Mouse (Mus musculus) kidney, postnatal 0 days (tissue): ENCODE results near the gene Lemd1. TPM values are rescaled to one million over a fixed set of nuclear protein-coding genes. Genes with fewer than 3 reads are reported as not detected.

Experiments
- ATAC-seq: fragments of 200-750 bp; cut with Nextera tagmentation; replicated peaks from 2 replicates; pipeline ENCODE4 v1.8.0; 2017; ENCODE audit warnings: low read depth, moderate number of reproducible peaks, moderate TSS enrichment, moderate library complexity; ENCODE audit not compliant: low FRiP score
- DNase-seq: peaks from one replicate; pipeline ENCODE4 v3.0.0-alpha.2; 2016; ENCODE audit warnings: low spot score
- H3K27ac ChIP-seq: fragments of 300-500 bp; sonication (generic); 2 replicates; pipeline ENCODE4 v1.5.1; 2014; ENCODE audit warnings: mild to moderate bottlenecking
- H3K27me3 ChIP-seq: fragments of 300-500 bp; sonication (generic); 2 replicates; pipeline ENCODE4 v1.6.1; 2014; ENCODE audit warnings: low read length, mixed read lengths; ENCODE audit not compliant: insufficient read depth
- H3K36me3 ChIP-seq: fragments of 300-500 bp; sonication (generic); 2 replicates; pipeline ENCODE4 v1.6.1; 2014; ENCODE audit warnings: low read length, mixed read lengths; ENCODE audit not compliant: insufficient read depth
- H3K4me1 ChIP-seq: fragments of 300-500 bp; sonication (generic); replicated peaks from 2 replicates; pipeline ENCODE4 v1.6.1; 2014; ENCODE audit warnings: antibody characterized with exemption, low read length, mixed read lengths; ENCODE audit not compliant: insufficient read depth
- H3K4me2 ChIP-seq: fragments of 300-500 bp; sonication (generic); 2 replicates; pipeline ENCODE4 v1.6.1; 2014; ENCODE audit warnings: mild to moderate bottlenecking, low read length, moderate library complexity, mixed read lengths
- H3K4me3 ChIP-seq: fragments of 300-500 bp; sonication (generic); replicated peaks from 2 replicates; pipeline ENCODE4 v1.5.1; 2014; ENCODE audit warnings: low read depth, low read length
- H3K9ac ChIP-seq: fragments of 300-500 bp; sonication (generic); 2 replicates; pipeline ENCODE4 v1.6.1; 2014; ENCODE audit warnings: low read depth, low read length
- H3K9me3 ChIP-seq: fragments of 300-500 bp; sonication (generic); replicated peaks from 2 replicates; pipeline ENCODE4 v1.6.1; 2016; ENCODE audit warnings: low read length, inconsistent platforms, mixed read lengths
- CTCF ChIP-seq: IDR thresholded peaks from 2 replicates; pipeline ENCODE4 v1.5.1; 2016; ENCODE audit warnings: antibody characterized with exemption, low read depth, mild to moderate bottlenecking, moderate library complexity
- WGBS: fragments of 180-500 bp; shearing (Covaris S2); extraction: QIAGEN DNeasy Blood & Tissue Kit; methylation state at CpG from one replicate; pipeline ENCODE4 v1.1.7; 2014; 5-methylcytosine and 5-hydroxymethylcytosine counted together
- polyA plus RNA-seq: library from polyadenylated mRNA; unstranded; fragments of >200 nt; fragmentation: Nextera tagmentation; extraction: Ambion mirVana; gene quantifications from 2 replicates; pipeline ENCODE4 v1.2.1, GENCODE M21; 2015

The Lemd1 gene
- polyA plus RNA-seq, 1 experiment from 2014 or later: 0.37 TPM

- 62% methylated on average over 2 of the region's 2 CpGs for WGBS
- ATAC-seq (no peak), DNase-seq (no peak)
- no peaks in the 10 kb centered on the region for H3K27me3 ChIP-seq
- no peak overlapping the region for H3K27ac ChIP-seq
- H3K4me2 ChIP-seq: no peak overlapping the region
- peaks cover 17% of the 10 kb centered on the region for H3K4me1 ChIP-seq
- H3K4me3 ChIP-seq: no peak overlapping the region
- no peaks in the 10 kb centered on the region for H3K36me3 ChIP-seq
- TF ChIP-seq CTCF: no peak
- H3K9me3 ChIP-seq: no peaks in the 10 kb centered on the region
- no peak overlapping the region for H3K9ac ChIP-seq
These were observed 96.2 kb downstream of the Lemd1 start for GRCm38 (mm10) chr1:132287445-132287844.

GRCm38 (mm10) chr1:132287991-132288451, 96.8 kb downstream of the Lemd1 start:
- Histone ChIP-seq H3K4me3 (no peak overlapping the region), H3K4me2 (no peak overlapping the region), H3K9me3 (no peaks in the 10 kb centered on the region), H3K27me3 (no peaks in the 10 kb centered on the region), H3K4me1 (peaks cover 19% of the 10 kb centered on the region), H3K27ac (no peak overlapping the region), H3K9ac (no peak overlapping the region), H3K36me3 (no peaks in the 10 kb centered on the region)
- TF ChIP-seq CTCF: peak; percentile 38
- 23% methylated on average over 11 of the region's 11 CpGs for WGBS
- ATAC-seq: no peak
- no peak for DNase-seq

- Histone ChIP-seq H3K27me3 (no peaks in the 10 kb centered on the region), H3K36me3 (no peaks in the 10 kb centered on the region), H3K4me2 (no peak overlapping the region), H3K9ac (no peak overlapping the region), H3K4me1 (peaks cover 19% of the 10 kb centered on the region), H3K4me3 (no peak overlapping the region), H3K9me3 (no peaks in the 10 kb centered on the region), H3K27ac (no peak overlapping the region)
- WGBS: 53% methylated on average over 6 of the region's 6 CpGs
- no peak for TF ChIP-seq CTCF
- DNase-seq: no peak
- no peak for ATAC-seq
These were observed 98.7 kb downstream of the Lemd1 start for GRCm38 (mm10) chr1:132289965-132290364.

GRCm38 (mm10) chr1:132290921-132291675, 99.9 kb downstream of the Lemd1 start:
- peak overlapping the region; percentile 84 for H3K27ac ChIP-seq
- peaks cover 19% of the 10 kb centered on the region for H3K4me1 ChIP-seq
- ATAC-seq (no peak), DNase-seq (peak; percentile 38)
- H3K9me3 ChIP-seq: no peaks in the 10 kb centered on the region
- WGBS: 41% methylated on average over 11 of the region's 11 CpGs
- no peak overlapping the region for H3K9ac ChIP-seq
- H3K4me3 ChIP-seq: no peak overlapping the region
- H3K4me2 ChIP-seq: no peak overlapping the region
- no peaks in the 10 kb centered on the region for H3K27me3 ChIP-seq
- no peaks in the 10 kb centered on the region for H3K36me3 ChIP-seq
- peak; percentile 13; the same call in 1 of the 2 replicates for TF ChIP-seq CTCF

- no peak for TF ChIP-seq CTCF
- Histone ChIP-seq H3K9me3 (no peaks in the 10 kb centered on the region), H3K4me1 (peaks cover 19% of the 10 kb centered on the region), H3K4me2 (no peak overlapping the region), H3K27ac (peak overlapping the region; percentile 84), H3K9ac (no peak overlapping the region), H3K4me3 (no peak overlapping the region), H3K36me3 (no peaks in the 10 kb centered on the region), H3K27me3 (no peaks in the 10 kb centered on the region)
- DNase-seq: no peak
- ATAC-seq: no peak
- 28% methylated on average over 4 of the region's 4 CpGs for WGBS
These were observed 100.5 kb downstream of the Lemd1 start for GRCm38 (mm10) chr1:132291706-132292105.

- peaks cover 16% of the 10 kb centered on the region for H3K4me1 ChIP-seq
- H3K9me3 ChIP-seq: no peaks in the 10 kb centered on the region
- TF ChIP-seq CTCF: peak; percentile 66
- 15% methylated on average over 21 of the region's 21 CpGs for WGBS
- H3K9ac ChIP-seq: no peak overlapping the region
- peak overlapping the region; percentile 84 for H3K27ac ChIP-seq
- 0 out of 2 replicates have a peak, but pooled peaks cover under 1% of the 10 kb centered on the region for H3K27me3 ChIP-seq
- DNase-seq (peak; percentile 91), ATAC-seq (peak; percentile 63)
- H3K36me3 ChIP-seq: no peaks in the 10 kb centered on the region
- H3K4me3 ChIP-seq: no peak overlapping the region
- no peak overlapping the region for H3K4me2 ChIP-seq
These were observed 101.3 kb downstream of the Lemd1 start for GRCm38 (mm10) chr1:132292318-132293129.
